Mouse (Mus musculus): Measurements from ENCODE around the gene Gm8271. TPM values are rescaled to one million over a fixed set of nuclear protein-coding genes. Genes with fewer than 3 reads are reported as not detected.
"Not testable (repeated sequence)": the region's sequence is repeated elsewhere in the genome, so short reads cannot be mapped to it uniquely, and the experiment has no call there.

Gene Gm8271
- not detected for total RNA-seq (2021)

DNA sequence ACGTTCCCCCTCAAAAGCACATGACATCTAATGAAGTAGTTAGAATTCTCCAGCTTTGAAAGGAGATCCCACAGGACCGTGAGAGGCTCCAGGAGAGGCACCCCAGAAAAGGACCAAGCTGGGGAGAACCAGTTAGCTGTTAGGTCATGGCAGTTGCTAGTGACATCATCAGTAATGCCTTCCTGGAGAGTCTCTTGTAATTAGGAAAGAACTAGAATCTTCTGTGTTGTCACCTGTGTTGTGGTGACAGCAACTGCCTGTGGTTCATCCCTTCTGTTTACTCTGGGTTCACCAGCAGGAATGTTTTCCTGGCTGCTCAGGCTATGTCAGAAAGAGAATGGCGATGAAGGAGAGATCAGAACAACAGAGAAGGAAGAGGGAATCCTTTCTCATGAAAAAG lies at the start of gene Gm8271:
Gene Gm8271, plus strand, starts transcription at position 301 of the 400 bp plus-strand sequence.
- not testable (repeated sequence) for DNase-seq

DNA sequence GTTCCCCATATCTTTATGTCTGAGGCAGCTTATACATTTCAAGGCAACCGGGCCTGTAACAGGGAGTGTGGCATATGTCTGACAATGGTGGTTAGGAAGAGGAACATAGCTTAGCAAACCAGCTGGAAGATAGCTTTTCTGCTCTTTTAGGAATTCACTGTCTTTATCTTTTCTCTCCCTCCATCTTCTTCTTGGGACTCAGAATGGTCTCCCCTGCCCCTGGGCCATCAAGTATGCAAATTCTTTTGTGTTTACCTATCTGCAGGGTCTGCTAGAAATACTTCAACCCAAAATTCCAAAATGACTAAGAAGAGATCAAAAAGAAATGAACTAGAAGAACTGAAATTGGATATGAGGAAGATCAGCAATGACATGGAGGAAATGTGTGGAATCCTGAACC lies 21.4 kb upstream of the Gm8271 start, which contains the start of gene Gm3317:
Gene Gm3317, plus strand, starts transcription at position 301 of the 400 bp plus-strand sequence.
- DNase-seq = not testable (repeated sequence)

Other genes starting within 250 kb of the Gm8271 start
- gene Gm8297, start 201.9 kb upstream of the Gm8271 start, total RNA-seq (2021) = not detected
- under 1 TPM in 1 of 2 experiments, not detected in 1; 0.82 TPM for gene Gm3298, start 169.9 kb upstream of the Gm8271 start, total RNA-seq (2021)
- gene 4930555G01Rik, start 135.2 kb upstream of the Gm8271 start, total RNA-seq (2021) = not detected
- 1 to 10 TPM; 1.1 to 1.3 TPM for gene Gm8281, start 114.8 kb upstream of the Gm8271 start, total RNA-seq (2021)
- not detected for gene Gm8279, start 54.3 kb upstream of the Gm8271 start, total RNA-seq (2021)
- gene Gm3317, start 21.3 kb upstream of the Gm8271 start, total RNA-seq (2021) = not detected
- not detected for gene Gm3526, start 74.8 kb downstream of the Gm8271 start, total RNA-seq (2021)
- gene Gm3542, start 149.1 kb downstream of the Gm8271 start, total RNA-seq (2021) = not detected
- gene Gm3500, start 203.3 kb downstream of the Gm8271 start, total RNA-seq (2021) = not detected